Mouse (Mus musculus): ENCODE results near the gene Aco2. TPM values are rescaled to one million over a fixed set of nuclear protein-coding genes. Genes with fewer than 3 reads are reported as not detected.

Gene Aco2
- polyA plus RNA-seq, 1 experiment from 2014 or later = 200 TPM

DNA sequence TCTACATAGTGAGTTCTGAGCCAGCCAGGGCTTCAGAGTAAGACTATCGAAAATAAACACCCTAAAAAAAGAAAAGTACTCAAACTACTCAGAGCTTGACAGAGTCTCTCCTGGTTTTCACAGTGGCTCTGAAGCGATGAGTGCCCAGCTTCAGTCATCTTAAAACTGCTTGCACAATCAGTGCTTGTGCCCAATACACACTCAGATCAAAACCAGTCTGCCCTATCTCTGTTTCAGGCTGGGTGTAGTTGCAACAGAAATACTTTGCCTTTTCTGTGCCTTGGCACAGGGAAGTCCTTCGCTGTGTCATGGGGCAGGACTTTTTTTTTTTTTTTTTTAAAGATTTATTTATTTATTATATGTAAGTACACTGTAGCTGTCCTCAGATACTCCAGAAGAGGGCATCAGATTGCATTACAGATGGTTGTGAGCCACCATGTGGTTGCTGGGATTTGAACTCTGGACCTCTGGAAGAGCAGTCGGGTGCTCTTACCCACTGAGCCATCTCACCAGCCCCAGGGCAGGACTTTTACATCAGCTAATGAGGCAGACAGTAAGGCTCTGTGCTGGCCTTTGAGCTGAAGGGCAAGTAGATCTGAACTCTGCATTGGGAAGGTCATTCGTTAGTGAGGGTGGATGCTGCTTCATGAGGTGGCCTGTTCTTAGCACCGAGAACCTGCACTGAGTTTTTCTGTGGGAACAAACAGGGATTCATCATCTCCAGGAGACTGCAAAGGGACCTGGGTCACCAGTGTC, 14.9 kb downstream of the Aco2 start:
- peaks cover 13% of the 10 kb centered on the region; the same call in 1 of the 2 replicates for H3K36me3 ChIP-seq (ENCODE audit: control insufficient read depth, insufficient read depth, low read length)
- no peak for ATAC-seq (ENCODE audit: insufficient read depth, low FRiP score)
- H3K27ac ChIP-seq (ENCODE audit: low read length) = no peak overlapping the region
- no peaks in the 10 kb centered on the region for H3K4me1 ChIP-seq (ENCODE audit: control insufficient read depth, insufficient read depth, low read length)
- no peak overlapping the region for H3K9ac ChIP-seq (ENCODE audit: low read length)
- no peak overlapping the region for H3K4me2 ChIP-seq (ENCODE audit: low read depth, low read length)
- no peak overlapping the region for H3K4me3 ChIP-seq (replicated peaks; ENCODE audit: low read length)
- WGBS = 89% methylated on average over 6 of the region's 6 CpGs
- no peaks in the 10 kb centered on the region for H3K9me3 ChIP-seq (replicated peaks; ENCODE audit: control insufficient read depth, low read length)
- H3K27me3 ChIP-seq (ENCODE audit: control insufficient read depth, insufficient read depth, low read length) = no peaks in the 10 kb centered on the region

DNA sequence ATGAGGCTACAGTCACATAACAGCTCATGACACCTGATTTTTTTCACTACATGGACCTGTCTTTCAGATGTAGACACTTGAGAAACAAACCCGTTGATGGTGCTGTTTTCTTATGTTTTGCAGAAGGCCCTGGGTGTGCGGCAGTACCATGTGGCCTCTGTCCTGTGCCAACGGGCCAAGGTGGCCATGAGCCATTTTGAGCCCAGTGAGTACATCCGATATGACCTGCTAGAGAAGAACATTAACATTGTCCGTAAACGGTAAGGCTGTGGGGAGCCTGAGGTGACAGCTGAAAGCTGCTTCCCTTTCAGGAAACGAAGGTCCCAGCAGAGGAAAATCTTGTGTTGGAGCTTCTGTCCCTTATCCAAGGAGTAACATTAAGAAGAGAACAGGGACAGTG, 17.1 kb downstream of the Aco2 start:
- no peak overlapping the region for H3K27ac ChIP-seq (ENCODE audit: low read length)
- H3K4me1 ChIP-seq (ENCODE audit: control insufficient read depth, insufficient read depth, low read length) = no peaks in the 10 kb centered on the region
- no peak overlapping the region for H3K4me2 ChIP-seq (ENCODE audit: low read depth, low read length)
- peaks cover 16% of the 10 kb centered on the region; the same call in 1 of the 2 replicates for H3K36me3 ChIP-seq (ENCODE audit: control insufficient read depth, insufficient read depth, low read length)
- no peaks in the 10 kb centered on the region for H3K9me3 ChIP-seq (replicated peaks; ENCODE audit: control insufficient read depth, low read length)
- H3K4me3 ChIP-seq (replicated peaks; ENCODE audit: low read length) = no peak overlapping the region
- no peaks in the 10 kb centered on the region for H3K27me3 ChIP-seq (ENCODE audit: control insufficient read depth, insufficient read depth, low read length)
- H3K9ac ChIP-seq (ENCODE audit: low read length) = no peak overlapping the region
- no peak for ATAC-seq (ENCODE audit: insufficient read depth, low FRiP score)
- WGBS = 93% methylated on average over 7 of the region's 7 CpGs

DNA sequence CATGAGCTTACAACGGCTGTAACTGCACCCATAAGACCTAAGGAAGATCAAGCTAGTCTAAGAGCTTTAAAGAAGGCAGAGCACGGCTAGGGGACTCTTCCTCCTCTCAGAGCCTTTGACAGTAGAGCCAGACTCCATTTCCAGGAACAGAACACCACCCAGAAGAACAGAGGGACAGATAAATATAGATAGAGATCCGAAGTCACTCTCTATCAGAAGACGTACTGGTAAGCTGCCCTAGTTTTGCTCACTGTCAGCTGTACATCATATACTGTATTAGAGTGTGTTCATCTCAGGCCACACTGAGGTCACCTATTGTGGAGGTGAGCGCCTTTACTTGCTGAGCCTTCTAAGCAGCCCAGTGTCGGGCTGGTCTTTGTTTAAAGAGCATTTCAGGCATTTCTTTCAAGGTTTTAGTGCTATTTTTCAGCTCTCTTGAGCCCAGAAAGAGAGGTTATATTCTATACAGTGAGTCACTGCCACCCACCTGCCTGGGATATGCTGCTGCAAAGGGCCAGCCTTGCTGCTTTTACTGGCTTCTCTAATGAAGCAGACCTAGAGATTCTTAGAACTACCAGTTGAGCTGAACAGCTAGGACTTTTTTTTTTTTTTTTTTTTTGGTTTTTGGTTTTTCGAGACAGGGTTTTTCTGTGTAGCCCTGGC, 19.2 kb downstream of the Aco2 start:
- WGBS = 80% methylated on average over 7 of the region's 7 CpGs
- Histone ChIP-seq H3K4me3 (replicated peaks; ENCODE audit: low read length) (no peak overlapping the region), H3K9ac (ENCODE audit: low read length) (no peak overlapping the region), H3K4me2 (ENCODE audit: low read depth, low read length) (no peak overlapping the region), H3K27ac (ENCODE audit: low read length) (no peak overlapping the region), H3K27me3 (ENCODE audit: control insufficient read depth, insufficient read depth, low read length) (no peaks in the 10 kb centered on the region), H3K9me3 (replicated peaks; ENCODE audit: control insufficient read depth, low read length) (no peaks in the 10 kb centered on the region), H3K36me3 (ENCODE audit: control insufficient read depth, insufficient read depth, low read length) (peaks cover 22% of the 10 kb centered on the region), H3K4me1 (ENCODE audit: control insufficient read depth, insufficient read depth, low read length) (no peaks in the 10 kb centered on the region)
- ATAC-seq (ENCODE audit: insufficient read depth, low FRiP score) = no peak

DNA sequence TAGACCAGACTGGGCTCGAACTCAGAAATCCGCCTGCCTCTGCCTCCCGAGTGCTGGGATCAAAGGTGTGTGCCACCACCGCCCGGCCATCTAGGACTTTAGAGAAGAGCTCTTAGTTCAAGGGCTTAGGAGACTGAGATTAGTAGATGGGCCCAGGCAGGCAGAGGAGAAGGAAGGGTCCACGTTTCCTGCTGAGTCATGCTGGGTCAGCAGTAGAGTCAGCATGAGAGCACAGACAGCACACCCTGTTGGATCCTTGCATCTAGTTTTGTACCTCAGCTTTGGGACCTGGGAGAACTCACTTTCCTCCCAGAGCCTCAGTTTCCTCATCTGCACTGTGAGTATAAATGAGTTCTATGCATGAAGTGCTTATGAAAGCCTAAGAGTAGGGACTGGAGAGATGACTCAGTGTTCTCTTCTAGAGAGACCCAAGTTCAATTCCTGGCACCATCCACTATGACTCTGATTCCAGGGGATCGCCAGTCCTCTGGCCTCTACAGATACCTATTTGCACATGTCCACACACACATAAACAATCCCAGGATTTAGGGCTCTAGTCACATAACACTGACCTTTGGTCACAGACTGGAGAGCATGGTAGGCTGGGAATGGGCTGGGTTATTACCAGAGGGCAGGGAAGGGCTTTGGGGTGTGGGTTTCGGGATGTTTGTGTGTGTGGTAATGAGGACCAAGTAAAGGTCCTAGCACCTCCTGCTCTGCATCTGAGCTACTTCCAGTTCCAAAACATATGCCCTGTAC, 19.9 kb downstream of the Aco2 start:
- no peak overlapping the region for H3K4me3 ChIP-seq (replicated peaks; ENCODE audit: low read length)
- H3K36me3 ChIP-seq (ENCODE audit: control insufficient read depth, insufficient read depth, low read length) = peaks cover 22% of the 10 kb centered on the region
- H3K4me2 ChIP-seq (ENCODE audit: low read depth, low read length) = no peak overlapping the region
- WGBS = 90% methylated on average over 8 of the region's 8 CpGs
- ATAC-seq (ENCODE audit: insufficient read depth, low FRiP score) = no peak
- H3K9ac ChIP-seq (ENCODE audit: low read length) = no peak overlapping the region
- no peaks in the 10 kb centered on the region for H3K9me3 ChIP-seq (replicated peaks; ENCODE audit: control insufficient read depth, low read length)
- no peak overlapping the region for H3K27ac ChIP-seq (ENCODE audit: low read length)
- H3K27me3 ChIP-seq (ENCODE audit: control insufficient read depth, insufficient read depth, low read length) = no peaks in the 10 kb centered on the region
- no peaks in the 10 kb centered on the region for H3K4me1 ChIP-seq (ENCODE audit: control insufficient read depth, insufficient read depth, low read length)

DNA sequence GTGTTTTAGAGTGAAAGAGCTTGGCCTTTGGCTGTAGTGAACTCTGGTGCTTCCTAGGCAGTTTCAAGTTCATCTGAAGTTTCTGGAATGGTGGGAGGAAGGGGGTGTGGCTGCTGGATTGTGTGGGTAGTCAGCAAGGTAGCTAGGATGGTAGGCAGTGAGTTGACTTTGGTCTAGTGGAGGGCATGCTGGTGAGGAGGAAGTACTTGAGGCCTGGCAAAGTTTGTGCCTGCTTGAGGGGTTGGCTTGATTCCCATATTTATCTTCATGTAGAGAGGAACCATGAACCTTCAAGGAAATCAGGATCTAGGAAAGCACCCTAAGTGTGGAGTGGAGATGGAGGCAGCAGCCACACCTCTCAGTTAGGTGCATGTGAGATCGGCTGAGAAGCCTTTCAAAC, 21.9 kb downstream of the Aco2 start:
- H3K4me1 ChIP-seq (ENCODE audit: control insufficient read depth, insufficient read depth, low read length) = no peaks in the 10 kb centered on the region
- no peak overlapping the region for H3K9ac ChIP-seq (ENCODE audit: low read length)
- H3K9me3 ChIP-seq (replicated peaks; ENCODE audit: control insufficient read depth, low read length) = no peaks in the 10 kb centered on the region
- H3K4me2 ChIP-seq (ENCODE audit: low read depth, low read length) = no peak overlapping the region
- no peak overlapping the region for H3K27ac ChIP-seq (ENCODE audit: low read length)
- ATAC-seq (ENCODE audit: insufficient read depth, low FRiP score) = no peak
- peaks cover 22% of the 10 kb centered on the region for H3K36me3 ChIP-seq (ENCODE audit: control insufficient read depth, insufficient read depth, low read length)
- no peaks in the 10 kb centered on the region for H3K27me3 ChIP-seq (ENCODE audit: control insufficient read depth, insufficient read depth, low read length)
- WGBS = 75% methylated on average over 1 of the region's 1 CpGs
- H3K4me3 ChIP-seq (replicated peaks; ENCODE audit: low read length) = no peak overlapping the region

DNA sequence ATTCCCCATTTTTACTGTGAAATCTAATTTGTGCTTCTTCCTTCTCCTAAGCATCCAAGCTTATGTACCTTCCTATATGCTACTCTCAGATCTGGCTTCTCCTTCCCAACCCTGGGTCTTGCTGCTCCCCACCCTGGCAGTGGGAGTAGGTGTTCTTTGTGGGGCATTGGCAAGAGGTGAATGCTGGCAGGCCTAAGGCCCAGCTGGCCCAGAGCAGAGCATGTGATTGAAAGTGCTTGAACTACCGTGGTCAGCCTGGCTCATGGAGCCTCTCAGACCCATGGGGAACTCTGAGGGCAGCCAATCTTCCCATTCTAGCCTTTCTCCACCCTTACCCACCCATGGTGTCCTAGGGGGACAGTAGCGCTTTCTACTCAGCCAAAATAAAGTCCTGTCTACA, 24.3 kb downstream of the Aco2 start:
- Histone ChIP-seq H3K27me3 (ENCODE audit: control insufficient read depth, insufficient read depth, low read length) (no peaks in the 10 kb centered on the region), H3K9ac (ENCODE audit: low read length) (no peak overlapping the region), H3K27ac (ENCODE audit: low read length) (no peak overlapping the region), H3K4me2 (ENCODE audit: low read depth, low read length) (no peak overlapping the region), H3K9me3 (replicated peaks; ENCODE audit: control insufficient read depth, low read length) (no peaks in the 10 kb centered on the region), H3K4me3 (replicated peaks; ENCODE audit: low read length) (no peak overlapping the region), H3K36me3 (ENCODE audit: control insufficient read depth, insufficient read depth, low read length) (peaks cover 19% of the 10 kb centered on the region), H3K4me1 (ENCODE audit: control insufficient read depth, insufficient read depth, low read length) (no peaks in the 10 kb centered on the region)
- 92% methylated on average over 2 of the region's 2 CpGs for whole genome bisulfite sequencing
- no peak for ATAC-seq (ENCODE audit: insufficient read depth, low FRiP score)

DNA sequence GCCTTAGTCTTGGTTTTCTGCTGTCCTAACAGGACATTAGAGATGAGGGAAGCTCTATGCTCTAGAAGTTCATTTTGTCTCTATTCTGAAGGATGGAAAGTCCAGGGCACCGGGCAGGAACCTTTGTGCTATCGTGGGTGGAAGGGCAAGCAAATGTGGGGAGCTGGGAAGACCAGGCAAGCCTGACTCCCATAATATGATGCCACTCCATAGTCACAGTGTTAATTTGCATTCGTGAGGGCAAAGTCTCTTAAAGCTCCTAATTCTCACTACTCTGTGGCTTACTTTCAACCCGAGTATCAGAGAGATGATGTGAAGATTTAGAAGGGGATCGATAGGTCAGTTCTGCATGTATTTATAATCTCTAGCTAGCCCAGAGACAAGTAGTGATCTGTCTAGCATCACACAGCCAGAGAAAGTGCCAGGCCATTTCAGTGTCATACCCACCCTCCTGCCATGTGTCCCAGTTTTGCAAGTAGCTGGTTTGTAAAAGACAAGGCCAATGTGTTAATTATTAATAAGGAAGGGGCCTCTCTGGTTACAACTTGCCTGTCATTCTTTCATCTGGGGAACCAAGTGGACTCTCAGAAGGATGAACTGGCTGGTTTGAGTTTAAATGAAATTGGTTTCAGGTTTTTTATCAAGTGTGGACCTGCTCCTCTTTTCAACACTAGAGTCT, 25.6 kb downstream of the Aco2 start:
- Histone ChIP-seq H3K4me1 (ENCODE audit: control insufficient read depth, insufficient read depth, low read length) (no peaks in the 10 kb centered on the region), H3K36me3 (ENCODE audit: control insufficient read depth, insufficient read depth, low read length) (peaks cover 19% of the 10 kb centered on the region), H3K9ac (ENCODE audit: low read length) (no peak overlapping the region), H3K27me3 (ENCODE audit: control insufficient read depth, insufficient read depth, low read length) (no peaks in the 10 kb centered on the region), H3K4me2 (ENCODE audit: low read depth, low read length) (no peak overlapping the region), H3K4me3 (replicated peaks; ENCODE audit: low read length) (no peak overlapping the region), H3K27ac (ENCODE audit: low read length) (no peak overlapping the region), H3K9me3 (replicated peaks; ENCODE audit: control insufficient read depth, low read length) (no peaks in the 10 kb centered on the region)
- peak; percentile 33; the same call in 1 of the 2 replicates for ATAC-seq (ENCODE audit: insufficient read depth, low FRiP score)
- 81% methylated on average over 5 of the region's 5 CpGs for WGBS

DNA sequence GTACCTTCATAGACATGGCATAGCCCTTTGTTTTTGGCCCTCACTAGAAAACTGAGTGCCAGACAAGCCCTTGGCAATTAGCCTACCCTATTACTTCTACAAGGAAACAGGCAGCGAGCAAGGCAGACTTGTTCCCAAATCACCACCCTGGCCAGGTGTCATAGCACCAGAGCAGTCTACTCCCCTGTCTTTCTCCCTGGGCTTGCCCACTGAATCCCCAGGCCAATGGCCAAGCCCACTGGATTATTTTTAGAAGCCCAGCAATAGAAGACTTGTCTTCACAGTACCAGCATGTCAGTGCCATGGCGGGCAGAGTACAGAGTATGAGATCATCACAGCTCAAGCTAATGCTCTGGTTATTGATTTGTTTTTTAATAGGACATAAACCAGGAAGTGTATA, 26.6 kb downstream of the Aco2 start:
- Histone ChIP-seq H3K4me3 (replicated peaks; ENCODE audit: low read length) (no peak overlapping the region), H3K27me3 (ENCODE audit: control insufficient read depth, insufficient read depth, low read length) (no peaks in the 10 kb centered on the region), H3K4me1 (ENCODE audit: control insufficient read depth, insufficient read depth, low read length) (no peaks in the 10 kb centered on the region), H3K36me3 (ENCODE audit: control insufficient read depth, insufficient read depth, low read length) (peaks cover 15% of the 10 kb centered on the region), H3K9me3 (replicated peaks; ENCODE audit: control insufficient read depth, low read length) (no peaks in the 10 kb centered on the region), H3K9ac (ENCODE audit: low read length) (no peak overlapping the region), H3K4me2 (ENCODE audit: low read depth, low read length) (no peak overlapping the region), H3K27ac (ENCODE audit: low read length) (no peak overlapping the region)
- WGBS = 80% methylated on average over 2 of the region's 2 CpGs
- ATAC-seq (ENCODE audit: insufficient read depth, low FRiP score) = no peak
